Mouse (Mus musculus): ENCODE measurements around the gene Gm20075. TPM values are rescaled to one million over a fixed set of nuclear protein-coding genes. Genes with fewer than 3 reads are reported as not detected.

Gene Gm20075
- polyA plus RNA-seq, 1 experiment from 2014 or later: 38.5 TPM

DNA sequence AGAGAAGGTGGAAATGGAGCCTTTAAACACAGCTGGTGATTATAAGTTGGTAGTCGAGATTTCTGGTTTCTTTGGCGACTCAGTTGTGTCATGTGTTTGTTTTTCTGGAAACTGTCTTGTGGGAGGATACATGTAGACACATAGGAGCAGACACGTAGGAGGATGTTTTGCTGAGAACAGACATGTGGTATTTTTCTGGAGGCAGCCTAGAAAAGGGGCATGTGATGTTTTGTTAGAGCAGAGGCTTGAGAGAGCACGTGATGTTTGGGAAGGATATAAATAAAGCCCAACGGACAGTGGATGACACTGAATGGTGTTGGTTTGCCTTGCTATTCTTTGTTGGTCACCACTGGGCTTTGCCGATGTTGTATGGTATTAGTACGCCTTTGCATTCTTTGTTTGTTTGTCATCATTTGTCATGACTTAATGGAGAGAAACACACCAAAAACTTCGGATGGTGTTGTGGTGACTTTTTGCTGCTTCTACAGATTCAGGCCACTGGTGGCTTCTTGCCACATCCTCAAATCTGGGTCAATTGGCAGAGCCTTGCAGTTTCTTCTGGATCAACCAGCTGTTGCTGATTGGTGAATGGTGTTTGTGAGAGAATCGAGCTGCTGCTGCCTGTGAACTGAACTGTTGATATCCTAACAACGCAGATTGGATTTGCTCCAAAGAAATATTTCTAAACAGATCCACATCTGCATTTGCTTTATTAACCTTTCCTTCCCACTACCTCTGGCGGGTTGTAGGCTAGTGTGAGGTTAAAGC, 40.7 kb downstream of the Gm20075 start:
- Histone ChIP-seq H3K9me3 (replicated peaks) (no peaks in the 10 kb centered on the region), H3K4me3 (no peak overlapping the region), H3K27me3 (ENCODE audit: low read depth, poor library complexity, severe bottlenecking) (no peaks in the 10 kb centered on the region), H3K27ac (replicated peaks) (no peak overlapping the region), H3K36me3 (no peaks in the 10 kb centered on the region), H3K4me1 (peaks cover 3% of the 10 kb centered on the region)
- no peak for DNase-seq (ENCODE audit: low spot score)
- 87% methylated on average over 11 of the region's 11 CpGs for WGBS

DNA sequence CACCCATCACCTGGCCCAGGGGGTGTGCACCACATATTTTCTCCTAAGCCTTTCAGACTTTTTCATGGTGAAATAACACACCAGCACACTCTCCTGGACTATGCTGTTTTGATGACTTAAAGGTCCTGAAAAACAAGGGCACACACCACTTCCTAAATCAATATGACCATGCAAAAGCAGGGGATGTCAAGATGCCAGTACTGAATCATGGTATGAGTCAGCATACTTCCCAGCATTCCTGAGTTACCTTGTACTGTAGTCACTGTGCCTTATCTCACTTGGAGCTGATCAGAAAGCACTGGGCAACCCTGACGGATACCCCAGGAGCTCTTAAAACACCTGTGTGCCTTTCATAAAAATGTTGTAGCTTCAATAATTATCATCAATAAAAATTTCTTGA, 41.6 kb downstream of the Gm20075 start:
- no peaks in the 10 kb centered on the region for H3K27me3 ChIP-seq (ENCODE audit: low read depth, poor library complexity, severe bottlenecking)
- H3K4me3 ChIP-seq: no peak overlapping the region
- no peak for DNase-seq (ENCODE audit: low spot score)
- H3K4me1 ChIP-seq: no peaks in the 10 kb centered on the region
- H3K27ac ChIP-seq (replicated peaks): no peak overlapping the region
- H3K36me3 ChIP-seq: no peaks in the 10 kb centered on the region
- WGBS: 83% methylated on average over 1 of the region's 1 CpGs
- no peaks in the 10 kb centered on the region for H3K9me3 ChIP-seq (replicated peaks)

- peak; percentile 48 for DNase-seq (ENCODE audit: low spot score)
- H3K27ac ChIP-seq (replicated peaks): no peak overlapping the region
- no peaks in the 10 kb centered on the region for H3K9me3 ChIP-seq (replicated peaks)
- no peaks in the 10 kb centered on the region for H3K27me3 ChIP-seq (ENCODE audit: low read depth, poor library complexity, severe bottlenecking)
- WGBS: 63% methylated on average over 19 of the region's 19 CpGs
- no peak overlapping the region for H3K4me3 ChIP-seq
- no peaks in the 10 kb centered on the region for H3K4me1 ChIP-seq
- no peaks in the 10 kb centered on the region for H3K36me3 ChIP-seq
These were observed 50.6 kb downstream of the Gm20075 start for GRCm38 (mm10) chr13:96030368-96031223.

Other genes with a start within 250 kb of the Gm20075 start
- 13.9 and 15.9 TPM in 2 replicates for gene Iqgap2, start 189.5 kb downstream of the Gm20075 start, polyA plus RNA-seq (2016; fragmentation: Nextera tagmentation; extraction: Ambion mirVana)
- gene Gm17190, start 678 bp upstream of the Gm20075 start, polyA plus RNA-seq (2016; fragmentation: Nextera tagmentation; extraction: Ambion mirVana): not detected in 2 replicates
- 1.1 and 1.2 TPM in 2 replicates for gene Sv2c, start 51.2 kb upstream of the Gm20075 start, polyA plus RNA-seq (2016; fragmentation: Nextera tagmentation; extraction: Ambion mirVana)